Mouse (Mus musculus): ENCODE measurements around the gene Zfp952. TPM values are rescaled to one million over a fixed set of nuclear protein-coding genes. Genes with fewer than 3 reads are reported as not detected.
"Not testable (repeated sequence)": the region's sequence is repeated elsewhere in the genome, so short reads cannot be mapped to it uniquely, and the experiment has no call there.

Gene Zfp952
- polyA plus RNA-seq, 1 experiment = 1.3 TPM

GRCm38 (mm10) chr17:33008337-33008736 lies 15.4 kb downstream of the Zfp952 start:
- Histone ChIP-seq H3K4me3 (ENCODE audit: control insufficient read depth, low read depth, low read length) (no peak overlapping the region), H3K27me3 (ENCODE audit: control insufficient read depth, insufficient read depth, low read length) (no peaks in the 10 kb centered on the region), H3K27ac (ENCODE audit: control insufficient read depth, insufficient read depth, low read depth, low read length) (no peak overlapping the region), H3K4me1 (ENCODE audit: control insufficient read depth, insufficient read depth, low read length) (no peaks in the 10 kb centered on the region), H3K36me3 (ENCODE audit: control insufficient read depth, insufficient read depth, low read length) (no peaks in the 10 kb centered on the region; the same call in none of the 2 replicates)
- TF ChIP-seq CTCF (IDR thresholded peaks at IDR 0.05; ENCODE audit: control insufficient read depth, insufficient read depth, insufficient replicate concordance, low read depth, low read length) = no peak
- TF ChIP-seq POLR2A (IDR thresholded peaks at IDR 0.05; ENCODE audit: control insufficient read depth, low read depth, low read length) = no peak

DNA sequence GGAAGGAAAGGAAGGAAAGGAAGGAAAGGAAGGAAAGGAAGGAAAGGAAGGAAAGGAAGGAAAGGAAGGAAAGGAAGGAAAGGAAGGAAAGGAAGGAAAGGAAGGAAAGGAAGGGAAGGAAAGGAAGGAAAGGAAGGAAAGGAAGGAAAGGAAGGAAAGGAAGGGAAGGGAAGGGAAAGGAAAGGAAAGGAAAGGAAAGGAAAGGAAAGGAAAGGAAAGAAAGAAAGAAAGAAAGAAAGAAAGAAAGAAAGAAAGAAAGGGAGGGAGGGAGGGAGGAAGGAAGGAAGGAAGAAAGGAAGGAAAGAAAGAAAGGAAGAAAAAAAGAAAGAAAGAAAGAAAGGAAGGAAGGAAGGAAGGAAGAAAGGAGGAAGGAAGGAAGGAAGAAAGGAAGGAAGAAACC lies 27.5 kb downstream of the Zfp952 start:
- not testable (repeated sequence) for H3K4me1 ChIP-seq (ENCODE audit: control insufficient read depth, insufficient read depth, low read length); H3K27me3 ChIP-seq (ENCODE audit: control insufficient read depth, insufficient read depth, low read length); H3K4me3 ChIP-seq (ENCODE audit: control insufficient read depth, low read depth, low read length); H3K36me3 ChIP-seq (ENCODE audit: control insufficient read depth, insufficient read depth, low read length); H3K27ac ChIP-seq (ENCODE audit: control insufficient read depth, insufficient read depth, low read depth, low read length)

DNA sequence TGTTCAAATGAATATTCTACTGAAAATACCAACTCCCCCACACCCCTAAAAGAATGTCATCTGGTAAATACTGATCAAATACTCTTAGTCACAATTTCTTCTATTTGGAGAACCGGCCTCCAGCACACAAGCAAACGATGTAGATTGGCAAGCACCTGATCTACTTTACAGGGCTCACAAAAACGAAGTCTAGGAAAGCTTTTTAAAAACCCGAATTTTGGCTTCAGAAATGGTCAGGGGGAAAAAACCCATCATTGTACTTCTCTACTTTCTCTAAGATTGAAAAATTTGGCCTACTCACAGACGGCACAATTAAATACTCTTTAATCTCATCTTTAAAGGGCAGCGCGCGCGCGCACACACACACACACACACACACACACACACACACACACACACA lies 39.4 kb downstream of the Zfp952 start:
- no peak for TF ChIP-seq POLR2A (IDR thresholded peaks at IDR 0.05; ENCODE audit: control insufficient read depth, low read depth, low read length)
- no peak for TF ChIP-seq CTCF (IDR thresholded peaks at IDR 0.05; ENCODE audit: control insufficient read depth, insufficient read depth, insufficient replicate concordance, low read depth, low read length)
- no peaks in the 10 kb centered on the region for H3K36me3 ChIP-seq (ENCODE audit: control insufficient read depth, insufficient read depth, low read length)
- no peak overlapping the region for H3K27ac ChIP-seq (ENCODE audit: control insufficient read depth, insufficient read depth, low read depth, low read length)
- H3K4me3 ChIP-seq (ENCODE audit: control insufficient read depth, low read depth, low read length) = peak overlapping the region; percentile 90
- no peaks in the 10 kb centered on the region for H3K27me3 ChIP-seq (ENCODE audit: control insufficient read depth, insufficient read depth, low read length)
- peaks cover 3% of the 10 kb centered on the region for H3K4me1 ChIP-seq (ENCODE audit: control insufficient read depth, insufficient read depth, low read length)

DNA sequence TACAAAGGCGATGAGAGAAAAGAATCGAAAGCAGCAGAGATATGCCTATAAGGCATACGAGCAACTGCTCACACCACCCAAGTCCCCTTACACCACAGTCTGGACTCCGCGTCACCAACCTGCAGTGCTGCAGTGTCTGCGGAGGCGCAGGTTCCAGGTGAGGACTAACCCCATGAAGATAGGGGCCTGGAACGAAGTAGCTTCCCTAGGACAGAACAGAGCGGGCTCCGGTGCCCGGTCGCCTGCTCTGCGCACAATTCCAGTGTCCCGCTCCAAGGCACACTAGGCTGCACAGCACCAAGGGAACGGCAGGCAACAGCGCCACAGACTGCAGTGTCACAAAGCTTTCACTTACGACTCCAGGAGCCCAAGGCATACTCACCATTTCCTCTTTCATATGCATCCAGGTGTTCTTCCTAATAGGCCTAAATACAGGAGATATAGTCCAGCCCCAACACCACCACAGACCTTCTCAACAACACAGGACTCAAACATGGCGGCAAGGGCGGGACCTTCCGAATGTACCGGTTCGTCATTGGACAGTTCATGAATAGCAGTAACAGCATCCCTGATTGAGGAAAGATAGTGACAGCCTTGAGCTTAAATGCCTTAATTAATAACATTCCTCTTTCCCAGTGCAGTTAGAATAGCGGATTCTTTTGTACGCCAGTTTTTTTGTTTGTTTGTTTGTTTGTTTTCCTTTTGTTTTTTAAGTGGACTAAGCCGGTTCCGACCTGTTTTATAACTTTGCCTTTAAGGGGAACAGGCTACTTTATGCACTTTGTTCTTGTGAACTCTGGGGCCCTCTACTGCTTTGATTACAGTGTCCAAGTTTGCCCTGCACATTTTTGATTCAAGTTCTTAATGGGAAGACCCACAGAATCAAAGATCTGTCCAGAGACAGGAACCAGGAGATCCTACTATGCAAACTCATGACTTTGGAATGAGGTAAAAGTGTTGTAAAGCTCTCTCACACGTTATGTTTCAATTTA lies 40.3 kb downstream of the Zfp952 start, which contains the start of gene Zfp763:
Gene Zfp763 (minus strand): TSS at position 503 of the 992 bp plus-strand sequence.
- Histone ChIP-seq H3K27ac (ENCODE audit: control insufficient read depth, insufficient read depth, low read depth, low read length) (peak within 1 kb of the TSS; percentile 70), H3K36me3 (ENCODE audit: control insufficient read depth, insufficient read depth, low read length) (no peaks in the 10 kb centered on the region), H3K4me1 (ENCODE audit: control insufficient read depth, insufficient read depth, low read length) (peaks cover 3% of the 10 kb centered on the region), H3K27me3 (ENCODE audit: control insufficient read depth, insufficient read depth, low read length) (no peaks in the 10 kb centered on the region), H3K4me3 (ENCODE audit: control insufficient read depth, low read depth, low read length) (peak within 1 kb of the TSS; percentile 90)
- TF ChIP-seq POLR2A (IDR thresholded peaks at IDR 0.05; ENCODE audit: control insufficient read depth, low read depth, low read length) (no peak), CTCF (IDR thresholded peaks at IDR 0.05; ENCODE audit: control insufficient read depth, insufficient read depth, insufficient replicate concordance, low read depth, low read length) (no peak)

Other genes with a start within 250 kb of the Zfp952 start
- gene Zfp871, start 204.8 kb upstream of the Zfp952 start, polyA plus RNA-seq (2012; rRNA removed) = 1.5 and 2.0 TPM in 2 replicates
- gene Zfp811, start 183.2 kb upstream of the Zfp952 start, polyA plus RNA-seq (2012; rRNA removed) = 0.05 and 0.10 TPM in 2 replicates
- 0.36 and 0.58 TPM in 2 replicates for gene Zfp799, start 162.9 kb upstream of the Zfp952 start, polyA plus RNA-seq (2012; rRNA removed)
- 0.30 TPM in 2 replicates for gene Zfp870, start 101.5 kb upstream of the Zfp952 start, polyA plus RNA-seq (2012; rRNA removed)
- 0.77 and 1.1 TPM in 2 replicates for gene Cyp4f14, start 75.8 kb upstream of the Zfp952 start, polyA plus RNA-seq (2012; rRNA removed)
- gene Cyp4f13, start 45.7 kb upstream of the Zfp952 start, polyA plus RNA-seq (2012; rRNA removed) = 7.8 and 8.0 TPM in 2 replicates
- 0.64 TPM in 2 replicates for gene Zfp472, start 27.3 kb upstream of the Zfp952 start, polyA plus RNA-seq (2012; rRNA removed)
- 0.90 and 1.8 TPM in 2 replicates for gene Zfp763, start 40.3 kb downstream of the Zfp952 start, polyA plus RNA-seq (2012; rRNA removed)
- gene 4921501E09Rik, start 74.9 kb downstream of the Zfp952 start, polyA plus RNA-seq (2012; rRNA removed) = 5.4 and 7.0 TPM in 2 replicates
- 1.6 and 2.6 TPM in 2 replicates for gene Zfp563, start 96.2 kb downstream of the Zfp952 start, polyA plus RNA-seq (2012; rRNA removed)
- 43.9 and 48.7 TPM in 2 replicates for gene Morc2b, start 146.6 kb downstream of the Zfp952 start, polyA plus RNA-seq (2012; rRNA removed)
- not detected in 2 replicates for gene Olfr55, start 175.3 kb downstream of the Zfp952 start, polyA plus RNA-seq (2012; rRNA removed)
- not detected in 2 replicates for gene Olfr239, start 198.2 kb downstream of the Zfp952 start, polyA plus RNA-seq (2012; rRNA removed)
- 0.16 and 0.24 TPM in 2 replicates for gene Olfr1564, start 228.6 kb downstream of the Zfp952 start, polyA plus RNA-seq (2012; rRNA removed)